Mouse (Mus musculus) layer of hippocampus, adult 2 months (tissue): ENCODE data around the gene Rapgef3. TPM values are rescaled to one million over a fixed set of nuclear protein-coding genes. Genes with fewer than 3 reads are reported as not detected.

ENCODE experiments used
- DNase-seq, 2 experiments: peaks; one replicate each; pipeline ENCODE4 v3.0.0; 2022; ENCODE audit warnings: low spot score in 2 of 2
- H3K27ac ChIP-seq: fragments of 200-600 bp; 2 replicates; pipeline ENCODE4 v1.8.1; 2022
- H3K4me3 ChIP-seq: fragments of 200-600 bp; 2 replicates; pipeline ENCODE4 v1.8.1; 2022; ENCODE audit warnings: mild to moderate bottlenecking
- CTCF ChIP-seq: fragments of 200-600 bp; conservative IDR thresholded peaks from 2 replicates; pipeline ENCODE4 v1.8.1; 2022; ENCODE audit warnings: antibody characterized with exemption, mild to moderate bottlenecking, moderate library complexity
- total RNA-seq, 2 experiments: library from RNA; stranded (reverse); gene quantifications; 2 replicates each; pipeline ENCODE4 v1.2.3; 2021

The Rapgef3 gene
- total RNA-seq, 2 experiments from 2014 or later = 45.5 to 46.8 TPM

GRCm38 (mm10) chr15:97717861-97718534 lies 49.8 kb downstream of the Rapgef3 start:
- DNase-seq = peak; percentile 32 to 49
- Histone ChIP-seq H3K4me3 (no peak overlapping the region), H3K27ac (peak overlapping the region; percentile 25; the same call in 1 of the 2 replicates)
- peak; percentile 90 for TF ChIP-seq CTCF

GRCm38 (mm10) chr15:97716782-97717181 lies 51.0 kb downstream of the Rapgef3 start:
- TF ChIP-seq CTCF = no peak

GRCm38 (mm10) chr15:97715734-97716133 lies 52.0 kb downstream of the Rapgef3 start:
- no peak for DNase-seq
- no peak overlapping the region for H3K27ac ChIP-seq
- TF ChIP-seq CTCF = no peak
- no peak overlapping the region for H3K4me3 ChIP-seq

More at GRCm38 (mm10) chr15:97716782-97717181, 51.0 kb downstream of the Rapgef3 start:
- no peak overlapping the region for H3K4me3 ChIP-seq
- no peak overlapping the region for H3K27ac ChIP-seq
- no peak for DNase-seq

- Histone ChIP-seq H3K4me3 (no peak overlapping the region), H3K27ac (no peak overlapping the region)
- TF ChIP-seq CTCF = no peak
- DNase-seq = no peak
These were observed 52.7 kb downstream of the Rapgef3 start for GRCm38 (mm10) chr15:97715083-97715482.

- no peak for TF ChIP-seq CTCF
- no peak overlapping the region for H3K4me3 ChIP-seq
- H3K27ac ChIP-seq = no peak overlapping the region
- DNase-seq = no peak
These were observed 55.2 kb downstream of the Rapgef3 start for GRCm38 (mm10) chr15:97712546-97712945.

GRCm38 (mm10) chr15:97710906-97711305 lies 56.9 kb downstream of the Rapgef3 start:
- Histone ChIP-seq H3K27ac (no peak overlapping the region), H3K4me3 (no peak overlapping the region)
- no peak for DNase-seq
- no peak for TF ChIP-seq CTCF

- DNase-seq = peak; percentile 86 to 88
- 0 out of 2 replicates have a peak, but pooled peaks have one; percentile 2 for TF ChIP-seq CTCF
- Histone ChIP-seq H3K4me3 (peak within 1 kb of the TSS; percentile 65), H3K27ac (peak within 1 kb of the TSS; percentile 86)
These were observed 62.3 kb downstream of the Rapgef3 start, which contains the start of gene Rpap3 for GRCm38 (mm10) chr15:97705211-97706050. Rpap3 (minus strand) TSS chr15:97705825.

GRCm38 (mm10) chr15:97696616-97697015 lies 71.2 kb downstream of the Rapgef3 start:
- TF ChIP-seq CTCF = no peak
- no peak for DNase-seq
- Histone ChIP-seq H3K4me3 (no peak overlapping the region), H3K27ac (no peak overlapping the region)

Other genes starting within 250 kb of the Rapgef3 start
- gene Rpap3, start 62.1 kb downstream of the Rapgef3 start, total RNA-seq = 10 to 100 TPM; 25.6 to 25.9 TPM
- gene Endou, start 36.6 kb downstream of the Rapgef3 start, total RNA-seq = under 1 TPM; 0.59 to 0.96 TPM
- gene Slc48a1, start 10.5 kb upstream of the Rapgef3 start, total RNA-seq = 100 to 1,000 TPM; 133 to 135 TPM
- 10 to 100 TPM; 23.8 to 28.5 TPM for gene Hdac7, start 76.5 kb upstream of the Rapgef3 start, total RNA-seq
- under 1 TPM in 1 of 2 experiments, not detected in 1; 0.10 TPM for gene Vdr, start 142.7 kb upstream of the Rapgef3 start, total RNA-seq
- gene Tmem106c, start 196.2 kb upstream of the Rapgef3 start, total RNA-seq = 10 to 100 TPM; 32.8 to 34.1 TPM
- 1 to 10 TPM in 1 of 2 experiments, under 1 TPM in 1; 0.61 to 1.2 TPM for gene Col2a1, start 236.7 kb upstream of the Rapgef3 start, total RNA-seq